Mouse (Mus musculus) 3134 (cell line): Measurements from ENCODE around the gene Pkd1.

Source experiments
- DNase-seq: peaks from one replicate; pipeline ENCODE4 v3.0.0-alpha.2; 2011; ENCODE audit warnings: low spot score; ENCODE audit not compliant: insufficient read length; ENCODE audit errors: extremely low read depth

Pkd1 gene

GRCm38 (mm10) chr17:24532045-24532444 is 17.6 kb upstream of the Pkd1 start:
- no peak for DNase-seq

DNA sequence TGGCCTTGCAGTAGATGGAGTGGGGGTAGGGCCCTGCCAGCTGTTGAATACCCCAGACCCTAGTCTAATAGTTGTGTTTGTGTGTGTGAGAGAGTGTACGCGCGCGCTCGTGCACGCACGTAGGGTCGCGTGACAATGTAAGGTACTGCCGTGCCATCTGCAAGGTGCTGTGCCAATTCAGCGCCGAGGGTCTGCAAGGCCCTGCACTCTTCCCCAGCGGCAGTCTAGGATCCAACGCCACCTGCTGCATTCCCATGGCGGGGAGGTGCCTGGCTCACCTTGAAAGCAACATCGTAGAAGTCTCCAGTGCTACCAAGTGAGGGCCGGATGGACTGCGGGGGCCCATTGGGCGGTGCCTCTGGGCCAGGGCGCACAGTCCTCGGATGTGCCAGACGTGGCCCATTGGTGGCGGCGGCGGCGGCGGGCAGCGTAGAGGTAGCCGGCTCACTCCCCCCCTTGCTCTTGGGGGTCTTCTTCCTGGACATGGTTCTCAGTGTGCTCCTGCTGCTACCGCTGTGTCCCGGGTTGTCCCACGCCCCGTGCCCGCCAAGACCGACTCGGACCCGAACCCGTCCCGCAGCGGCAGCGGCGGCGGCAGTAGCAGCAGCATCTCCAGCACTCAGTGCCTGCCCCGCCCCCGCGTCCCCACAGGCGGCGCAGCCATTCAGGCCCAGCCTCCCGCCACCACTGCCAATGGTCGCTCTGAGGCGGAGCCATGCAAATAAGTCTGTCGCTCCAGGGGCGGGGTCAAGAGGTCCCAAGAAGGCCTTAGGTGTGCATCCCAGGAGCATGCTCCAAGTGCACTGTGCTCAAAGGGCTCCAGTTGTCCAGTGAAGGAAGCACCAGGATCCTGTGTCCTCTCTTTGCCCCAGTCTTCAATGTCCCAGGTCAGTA is 16.3 kb upstream of the Pkd1 start:
- DNase-seq = no peak

DNA sequence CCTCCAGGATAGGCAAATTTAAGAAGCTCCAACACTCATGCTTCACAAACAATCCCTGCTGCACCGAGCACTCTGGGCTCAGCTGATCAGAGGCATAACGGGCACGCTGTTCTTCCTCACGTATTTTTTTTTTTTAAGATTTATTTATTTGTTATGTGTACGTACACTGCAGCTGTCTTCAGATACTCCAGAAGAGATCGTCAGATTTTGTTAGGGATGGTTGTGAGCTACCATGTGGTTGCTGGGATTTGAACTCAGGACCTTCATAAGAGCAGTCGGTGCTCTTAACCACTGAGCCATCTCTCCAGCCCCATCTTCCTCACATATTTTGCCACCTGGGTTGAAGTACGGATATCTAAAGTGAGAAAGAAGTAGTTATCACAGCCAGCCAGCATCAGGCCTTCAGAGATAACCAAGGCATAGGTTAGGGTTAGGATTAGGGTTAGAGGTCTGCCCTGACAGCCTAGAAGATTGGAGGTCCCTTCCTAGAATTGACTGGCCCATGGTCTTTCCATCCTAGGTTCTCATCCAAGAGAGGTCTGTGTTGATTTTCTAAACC is 15.4 kb upstream of the Pkd1 start, which contains the start of gene Rab26:
Gene Rab26 (minus strand): TSS at position 51 of the 559 bp plus-strand sequence.
- no peak for DNase-seq

DNA sequence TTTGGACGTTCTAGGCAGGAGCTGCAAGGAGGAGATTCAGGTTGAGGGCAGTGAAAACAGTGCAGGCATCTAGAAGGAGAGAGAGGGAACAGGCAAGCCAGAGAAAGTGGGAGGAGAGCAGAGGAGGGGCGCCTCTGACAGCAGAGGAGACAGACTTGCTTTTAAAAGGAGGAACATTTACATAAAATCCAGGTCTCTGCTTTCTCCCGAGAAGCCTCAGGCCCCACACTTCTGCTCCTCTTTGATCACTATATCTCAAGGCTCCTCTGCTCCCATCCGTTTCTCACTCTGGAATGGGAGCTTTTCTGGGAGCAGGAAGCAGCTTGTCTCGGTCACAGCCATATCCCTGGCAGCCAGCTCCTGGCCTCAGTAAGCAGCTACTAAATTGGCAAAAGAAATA is 14.3 kb upstream of the Pkd1 start:
- no peak for DNase-seq

GRCm38 (mm10) chr17:24537536-24537935 is 12.1 kb upstream of the Pkd1 start:
- DNase-seq = no peak

DNA sequence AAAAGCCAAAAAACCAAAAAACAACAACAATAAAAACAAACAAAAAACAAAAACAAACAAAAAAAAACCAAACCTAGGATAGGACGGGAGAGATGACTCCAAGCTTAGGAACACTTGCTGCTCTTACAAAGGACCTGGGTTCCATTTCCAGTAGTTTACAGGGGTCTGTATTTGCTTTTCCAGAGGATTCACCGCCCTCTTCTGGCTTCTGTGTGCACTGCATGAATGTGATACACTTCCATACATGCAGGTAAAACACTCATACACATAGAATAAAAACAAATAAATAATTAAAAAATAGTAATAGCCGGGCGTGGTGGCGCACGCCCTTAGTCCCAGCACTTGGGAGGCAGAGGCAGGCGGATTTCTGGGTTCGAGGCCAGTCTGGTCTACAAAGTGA is 10.7 kb upstream of the Pkd1 start:
- DNase-seq = no peak

- no peak for DNase-seq
These were observed 9.3 kb upstream of the Pkd1 start for GRCm38 (mm10) chr17:24540375-24540774.

- no peak for DNase-seq
These were observed 5.0 kb upstream of the Pkd1 start for GRCm38 (mm10) chr17:24544613-24545012.

DNA sequence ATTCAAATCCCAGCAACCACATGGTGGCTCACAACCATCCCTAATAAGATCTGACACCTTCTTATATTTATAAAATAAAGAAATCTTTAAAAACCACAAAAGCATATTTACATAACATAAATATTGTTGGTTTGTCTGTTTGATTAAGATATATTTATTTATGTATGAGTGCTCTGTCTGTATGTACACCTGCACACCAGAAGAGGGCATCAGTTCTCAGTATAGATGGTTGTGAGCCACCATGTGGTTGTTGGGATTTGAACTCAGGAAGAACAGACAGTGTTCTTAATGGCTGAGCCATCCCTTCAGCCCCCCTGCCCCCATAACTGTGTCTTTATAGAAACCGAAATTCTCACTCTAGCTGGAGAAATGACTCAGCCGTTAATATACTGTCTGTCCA is 4.4 kb upstream of the Pkd1 start:
- no peak for DNase-seq

GRCm38 (mm10) chr17:24546234-24546633 is 3.4 kb upstream of the Pkd1 start:
- DNase-seq = no peak

- DNase-seq = no peak
These were observed 1.2 kb upstream of the Pkd1 start for GRCm38 (mm10) chr17:24548435-24548834.

DNA sequence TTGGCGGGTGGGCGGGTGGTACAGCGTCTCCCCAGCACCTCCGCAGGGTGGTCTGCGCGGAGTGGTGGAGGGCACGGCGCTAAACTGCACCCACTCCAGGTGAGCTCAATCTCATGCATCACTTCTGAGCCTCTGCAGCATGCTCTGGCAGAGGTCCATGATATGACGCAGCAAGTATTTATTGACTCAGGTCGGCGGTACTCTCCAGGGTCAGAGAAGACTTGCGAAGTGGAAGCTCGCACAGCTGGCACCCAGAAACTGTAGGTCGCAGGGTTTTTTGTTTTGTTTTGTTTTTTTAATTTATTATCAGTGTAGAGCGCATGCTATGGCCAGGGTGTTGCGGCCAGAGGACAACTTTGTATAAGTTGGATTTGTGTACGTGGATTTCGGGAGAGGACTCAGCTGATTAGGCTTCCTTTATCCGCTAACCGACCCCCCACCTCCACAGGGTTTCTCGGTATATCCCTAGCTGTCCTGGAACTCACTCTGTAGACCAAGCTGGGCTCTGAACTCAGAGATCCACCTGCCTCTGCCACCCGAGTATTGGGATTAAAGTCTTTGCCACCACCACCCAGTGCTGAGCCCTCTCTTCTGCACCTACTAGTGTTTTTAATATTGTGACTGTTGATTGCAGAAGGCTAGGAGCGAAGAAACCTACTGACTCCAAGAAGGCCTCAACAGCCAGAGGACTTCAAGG is 565 bp upstream of the Pkd1 start:
- peak; percentile 63 for DNase-seq

DNA sequence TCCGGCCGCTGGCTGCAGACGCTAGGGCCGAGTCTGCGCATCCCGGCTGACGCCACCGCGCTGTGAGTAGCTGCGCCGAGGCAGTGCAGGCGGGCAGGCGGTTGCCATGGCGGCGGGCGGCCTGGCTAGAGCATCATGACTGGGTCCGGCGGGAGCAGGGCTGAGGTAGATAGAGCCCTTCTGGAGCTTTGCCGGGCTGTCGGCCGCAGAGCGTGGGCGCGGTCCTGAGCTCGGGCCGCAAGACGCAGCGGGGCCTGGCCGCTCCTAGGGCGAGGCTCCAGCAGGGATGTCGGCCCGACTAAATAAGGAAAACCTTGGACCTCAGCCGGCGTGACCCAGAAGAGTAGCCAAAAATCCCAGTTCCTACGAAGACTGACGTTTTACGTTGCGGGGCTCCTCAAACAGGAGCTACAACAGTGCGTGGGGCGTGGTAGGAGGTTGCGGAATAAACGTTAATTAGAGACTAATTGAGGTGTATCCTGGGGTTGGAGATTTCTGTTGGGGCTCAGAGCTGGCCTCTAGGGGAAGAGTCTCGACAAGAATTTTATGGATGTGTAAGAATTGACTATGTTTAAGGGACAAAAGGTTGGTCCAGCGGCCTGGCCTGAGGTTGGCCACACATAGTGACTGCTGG is 899 bp downstream of the Pkd1 start:
- DNase-seq = peak; percentile 96

- DNase-seq = no peak
These were observed 1.4 kb downstream of the Pkd1 start for GRCm38 (mm10) chr17:24551050-24551444.

GRCm38 (mm10) chr17:24557091-24557490 is 7.5 kb downstream of the Pkd1 start:
- DNase-seq = no peak

- DNase-seq = no peak
These were observed 9.0 kb downstream of the Pkd1 start for GRCm38 (mm10) chr17:24558600-24559099.

DNA sequence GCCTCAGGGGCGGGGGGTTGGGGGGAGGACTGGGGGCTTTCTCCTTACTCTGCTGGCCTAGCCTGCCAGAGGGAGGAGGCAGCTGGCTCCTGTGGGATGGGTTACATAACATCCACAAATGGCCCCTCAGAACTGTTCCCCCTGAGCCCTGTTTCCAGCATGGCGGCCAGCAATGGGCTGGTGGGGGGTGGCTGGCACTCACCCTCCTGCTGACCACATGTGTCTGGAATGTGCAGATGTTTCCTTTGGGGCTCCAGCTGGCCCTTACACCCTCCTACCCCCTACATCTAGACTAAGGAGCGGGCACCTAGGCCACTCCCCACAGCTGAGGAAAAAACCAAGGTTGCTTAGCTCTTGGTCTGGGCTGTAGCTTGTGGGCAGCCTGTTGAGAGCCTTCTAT is 9.5 kb downstream of the Pkd1 start:
- peak; percentile 69 for DNase-seq

DNA sequence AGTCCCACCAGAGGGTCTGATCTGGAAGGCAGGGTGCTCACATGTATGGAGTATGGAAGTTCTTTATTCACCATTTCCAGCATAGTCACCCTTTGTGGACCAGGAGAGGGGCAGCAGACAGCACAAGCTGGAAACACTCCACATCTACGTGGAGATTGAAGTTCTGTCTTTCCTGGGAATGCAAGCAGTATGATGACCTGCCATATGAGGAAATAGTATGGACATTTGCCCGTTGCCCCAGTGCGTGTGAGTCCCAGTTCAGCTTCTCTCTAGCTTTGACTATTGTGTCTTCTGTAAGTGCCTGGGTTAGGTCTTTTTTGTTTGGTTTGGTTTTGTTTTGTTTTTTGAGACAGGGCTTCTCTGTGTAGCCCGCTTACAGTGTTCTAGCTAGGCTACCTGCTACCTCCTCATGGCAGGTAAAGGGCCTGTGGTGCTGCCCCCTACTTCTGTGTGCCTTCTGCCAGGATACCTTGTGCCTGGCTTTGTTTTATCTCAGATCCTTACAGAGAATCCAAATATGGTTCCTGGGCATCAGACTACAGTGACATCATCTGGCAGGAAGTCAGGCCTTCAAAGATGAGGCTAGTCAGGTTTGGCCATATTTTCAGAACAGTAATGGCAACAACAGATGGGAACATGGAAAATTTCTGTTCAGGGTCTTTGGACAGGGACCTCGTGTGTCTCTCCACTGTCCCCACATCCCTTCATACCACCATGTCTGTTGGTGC is 10.8 kb downstream of the Pkd1 start:
- DNase-seq = no peak

GRCm38 (mm10) chr17:24561592-24561991 is 12.0 kb downstream of the Pkd1 start:
- no peak for DNase-seq

GRCm38 (mm10) chr17:24563638-24564037 is 14.0 kb downstream of the Pkd1 start:
- DNase-seq = no peak
